Mouse (Mus musculus) embryonic facial prominence, embryonic 14.5 days (tissue): ENCODE measurements around the gene Atf6. TPM values are rescaled to one million over a fixed set of nuclear protein-coding genes. Genes with fewer than 3 reads are reported as not detected.

Experiments used
- ATAC-seq: fragments of 200-750 bp; cut with Nextera tagmentation; 2 replicates; pipeline ENCODE4 v1.8.0; 2017; ENCODE audit warnings: low read depth, moderate number of reproducible peaks, moderate TSS enrichment
- DNase-seq: peaks from one replicate; pipeline ENCODE4 v3.0.0-alpha.2; 2015; ENCODE audit warnings: low spot score
- H3K27ac ChIP-seq: fragments of 300-500 bp; sonication (generic); replicated peaks from 2 replicates; pipeline ENCODE4 v1.5.1; 2014; ENCODE audit warnings: low read depth, mild to moderate bottlenecking, low read length, moderate library complexity
- H3K27me3 ChIP-seq: fragments of 300-500 bp; sonication (generic); replicated peaks from 2 replicates; pipeline ENCODE4 v1.6.1; 2014; ENCODE audit warnings: low read length; ENCODE audit not compliant: control insufficient read depth, insufficient read depth
- H3K36me3 ChIP-seq: fragments of 300-500 bp; sonication (generic); 2 replicates; pipeline ENCODE4 v1.6.1; 2014; ENCODE audit warnings: low read length, mixed read lengths; ENCODE audit not compliant: control insufficient read depth, insufficient read depth
- H3K4me1 ChIP-seq: fragments of 300-500 bp; sonication (generic); 2 replicates; pipeline ENCODE4 v1.6.1; 2014; ENCODE audit warnings: antibody characterized with exemption, low read length; ENCODE audit not compliant: control insufficient read depth, insufficient read depth
- H3K4me2 ChIP-seq: fragments of 300-500 bp; sonication (generic); 2 replicates; pipeline ENCODE4 v1.6.1; 2014; ENCODE audit warnings: low read depth, mild to moderate bottlenecking, low read length, moderate library complexity, mixed read lengths
- H3K4me3 ChIP-seq: fragments of 300-500 bp; sonication (generic); 2 replicates; pipeline ENCODE4 v1.5.1; 2014; ENCODE audit warnings: low read depth, mild to moderate bottlenecking, low read length
- H3K9ac ChIP-seq: fragments of 300-500 bp; sonication (generic); 2 replicates; pipeline ENCODE4 v1.6.1; 2014; ENCODE audit warnings: low read depth, mild to moderate bottlenecking, low read length, moderate library complexity, mixed read lengths
- H3K9me3 ChIP-seq: fragments of 300-500 bp; sonication (generic); 2 replicates; pipeline ENCODE4 v1.6.1; 2016; ENCODE audit warnings: low read length; ENCODE audit not compliant: control insufficient read depth
- WGBS: fragments of 180-500 bp; shearing (Covaris S2); extraction: QIAGEN DNeasy Blood & Tissue Kit; methylation state at CpG from one replicate; pipeline ENCODE4 v1.1.7; 2014; 5-methylcytosine and 5-hydroxymethylcytosine counted together
- polyA plus RNA-seq: library from polyadenylated mRNA; unstranded; fragments of >200 nt; fragmentation: Nextera tagmentation; extraction: Ambion mirVana; gene quantifications from 2 replicates; pipeline ENCODE4 v1.2.1, GENCODE M21; 2014

The Atf6 gene
- polyA plus RNA-seq, 1 experiment from 2014 or later, result 10.8 TPM

DNA sequence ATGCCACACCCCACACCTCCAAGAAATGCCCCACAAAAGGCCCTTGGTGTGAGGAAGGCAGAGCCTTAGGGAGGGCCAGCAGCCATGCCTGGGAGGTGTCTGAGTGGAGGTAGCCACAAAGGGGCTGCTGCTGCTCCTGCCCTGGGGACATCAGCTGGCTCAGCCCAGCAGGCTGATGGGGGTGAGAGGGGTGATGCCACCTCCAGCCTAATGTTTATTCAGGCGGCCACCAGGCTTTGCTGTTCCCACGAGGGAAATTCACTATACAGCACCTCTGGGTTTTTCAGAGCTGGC is 210.4 kb downstream of the Atf6 start:
- no peak overlapping the region for H3K4me3 ChIP-seq
- 60% methylated on average over 1 of the region's 2 CpGs for WGBS
- H3K27ac ChIP-seq, result no peak overlapping the region
- H3K4me1 ChIP-seq, result peaks cover 5% of the 10 kb centered on the region
- H3K9ac ChIP-seq, result no peak overlapping the region
- ATAC-seq (no peak), DNase-seq (no peak)
- no peak overlapping the region for H3K4me2 ChIP-seq
- 0 out of 2 replicates have a peak, but pooled peaks cover 5% of the 10 kb centered on the region for H3K36me3 ChIP-seq
- H3K27me3 ChIP-seq, result no peaks in the 10 kb centered on the region
- no peaks in the 10 kb centered on the region for H3K9me3 ChIP-seq

DNA sequence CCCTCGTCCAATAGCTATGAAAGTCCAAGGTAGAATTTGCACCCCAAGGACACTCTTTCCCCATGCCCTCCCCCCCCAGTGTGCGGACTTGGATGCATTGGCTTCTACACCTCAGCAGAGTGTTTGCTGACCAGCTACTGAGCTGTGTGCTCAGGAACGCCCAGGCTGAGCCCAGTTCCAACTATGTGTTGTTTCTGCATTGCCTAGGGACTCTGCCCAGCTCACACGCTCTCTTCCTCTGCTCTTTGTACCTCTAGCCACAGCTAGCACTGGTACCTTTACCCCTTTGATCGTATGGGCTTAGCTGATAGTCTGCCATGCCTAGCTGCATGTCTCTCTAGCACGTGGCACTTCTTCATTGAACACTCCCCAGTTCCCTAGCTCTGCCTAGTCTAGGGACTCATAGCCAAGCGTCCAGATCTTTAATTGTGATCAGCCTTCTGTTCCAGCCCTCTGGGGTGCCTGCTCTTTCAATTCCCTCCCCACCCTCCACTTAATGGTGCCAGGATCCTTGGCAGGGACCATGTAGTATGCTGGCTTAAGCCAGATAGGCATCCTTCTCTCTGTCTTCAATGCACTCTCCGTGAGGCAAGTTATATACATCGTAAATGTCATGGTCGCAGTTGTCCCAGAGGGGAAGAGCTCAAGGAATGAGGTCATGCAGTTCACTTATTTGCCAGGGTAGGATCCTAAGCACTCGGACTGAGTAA is 210.9 kb downstream of the Atf6 start:
- Histone ChIP-seq H3K27me3 (no peaks in the 10 kb centered on the region), H3K36me3 (0 out of 2 replicates have a peak, but pooled peaks cover 5% of the 10 kb centered on the region), H3K4me1 (peaks cover 9% of the 10 kb centered on the region), H3K9ac (no peak overlapping the region), H3K4me3 (no peak overlapping the region), H3K27ac (no peak overlapping the region), H3K4me2 (no peak overlapping the region), H3K9me3 (no peaks in the 10 kb centered on the region)
- ATAC-seq, result no peak
- no peak for DNase-seq
- 83% methylated on average over 11 of the region's 11 CpGs for WGBS

DNA sequence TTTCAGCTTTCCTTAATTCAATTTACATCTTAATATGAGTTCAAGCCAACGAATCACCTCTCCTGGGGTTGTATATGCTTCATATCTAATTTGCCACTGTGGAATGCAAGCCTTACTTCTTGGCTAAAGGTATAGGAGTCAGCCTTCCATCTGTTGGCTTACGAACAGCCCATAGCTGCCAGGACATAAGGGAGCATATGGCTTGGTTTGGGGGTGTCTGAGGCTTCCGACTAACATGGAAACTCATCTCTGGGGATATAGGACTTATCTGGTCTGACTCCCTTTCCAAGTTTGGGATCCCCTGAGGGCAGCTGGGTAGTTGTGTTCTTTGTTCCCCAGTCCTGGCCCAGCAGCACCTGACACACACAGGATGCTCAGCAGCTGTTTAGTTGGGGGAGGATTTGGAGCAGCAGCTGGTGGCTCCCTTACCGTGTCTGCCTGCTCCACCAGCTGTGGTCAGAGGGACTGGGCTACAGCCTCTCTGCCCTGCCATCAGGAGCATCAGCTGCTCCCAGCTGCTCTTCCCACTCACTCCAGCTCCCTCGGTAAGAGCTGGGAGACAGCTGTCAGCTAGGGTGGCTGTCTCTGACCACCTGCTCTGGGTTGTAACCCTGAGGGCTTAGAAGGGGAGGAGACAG is 212.2 kb downstream of the Atf6 start:
- H3K27ac ChIP-seq, result no peak overlapping the region
- H3K4me2 ChIP-seq, result no peak overlapping the region
- H3K4me3 ChIP-seq, result no peak overlapping the region
- 42% methylated on average over 5 of the region's 5 CpGs for WGBS
- DNase-seq (peak; percentile 88), ATAC-seq (peak; percentile 91)
- H3K27me3 ChIP-seq, result no peaks in the 10 kb centered on the region
- peaks cover 9% of the 10 kb centered on the region for H3K4me1 ChIP-seq
- H3K36me3 ChIP-seq, result 0 out of 2 replicates have a peak, but pooled peaks cover 5% of the 10 kb centered on the region
- H3K9me3 ChIP-seq, result no peaks in the 10 kb centered on the region
- H3K9ac ChIP-seq, result no peak overlapping the region

Other genes starting within 250 kb of the Atf6 start
- 43.7 and 46.6 TPM in 2 replicates for gene Olfml2b, start 223.2 kb downstream of the Atf6 start, polyA plus RNA-seq
- gene Gm26620, start 17.3 kb upstream of the Atf6 start, polyA plus RNA-seq, result 1.1 and 1.5 TPM in 2 replicates
- 43.7 and 44.7 TPM in 2 replicates for gene Dusp12, start 17.8 kb upstream of the Atf6 start, polyA plus RNA-seq
- gene Fcrlb, start 45.2 kb upstream of the Atf6 start, polyA plus RNA-seq, result not detected in 2 replicates
- gene Fcrla, start 59.8 kb upstream of the Atf6 start, polyA plus RNA-seq, result not detected in 2 replicates
- gene Fcgr2b, start 108.8 kb upstream of the Atf6 start, polyA plus RNA-seq, result 1.6 and 3.2 TPM in 2 replicates
- gene Fcgr4, start 151.1 kb upstream of the Atf6 start, polyA plus RNA-seq, result 0.81 and 0.92 TPM in 2 replicates
- 20.5 and 25.0 TPM in 2 replicates for gene Fcgr3, start 197.2 kb upstream of the Atf6 start, polyA plus RNA-seq
- 4.4 and 12.3 TPM in 2 replicates for gene Cfap126, start 246.1 kb upstream of the Atf6 start, polyA plus RNA-seq